Mouse (Mus musculus) CH12.LX (cell line): ENCODE results near the gene Trpv4. TPM values are rescaled to one million over a fixed set of nuclear protein-coding genes. Genes with fewer than 3 reads are reported as not detected.

Source experiments
- DNase-seq: peaks from one replicate; pipeline ENCODE4 v3.0.0-alpha.2; 2013; ENCODE audit errors: extremely low read depth
- H3K27ac ChIP-seq: 2 replicates; pipeline ENCODE4 v1.5.1; 2012; ENCODE audit warnings: low read depth, mild to moderate bottlenecking, control low read depth, moderate library complexity; ENCODE audit not compliant: insufficient read depth
- H3K27me3 ChIP-seq: replicated peaks from 2 replicates; pipeline ENCODE3; 2012; ENCODE audit warnings: inconsistent platforms
- H3K36me3 ChIP-seq, 2 experiments: replicated peaks in 1 of 2; 2 replicates each; pipeline versions ENCODE3 to v1.6.1; 2012; ENCODE audit warnings: inconsistent platforms in 1 of 2, low read length in 1 of 2, mild to moderate bottlenecking in 1 of 2, mixed read lengths in 1 of 2, moderate library complexity in 1 of 2; ENCODE audit not compliant: control insufficient read depth in 1 of 2, insufficient read depth in 1 of 2
- H3K4me1 ChIP-seq, 2 experiments: 2 replicates each; pipeline ENCODE4 v1.6.1; 2012; ENCODE audit warnings: inconsistent platforms in 1 of 2, moderate library complexity in 1 of 2; ENCODE audit not compliant: insufficient read depth in 2 of 2, control insufficient read depth in 1 of 2
- H3K4me2 ChIP-seq: 2 replicates; pipeline ENCODE4 v1.6.1; 2012; ENCODE audit warnings: low read depth, mild to moderate bottlenecking, control low read depth; ENCODE audit not compliant: poor library complexity, insufficient read depth, severe bottlenecking
- H3K4me3 ChIP-seq, 3 experiments: fragments of 150-350 bp in 1 of 3; sonication (generic) in 1 of 3; replicated peaks in 1 of 3; 2 replicates each; pipeline versions ENCODE3 to v1.5.1; 2011 to 2012; ENCODE audit warnings: low read depth in 2 of 3, low read length in 2 of 3, mild to moderate bottlenecking in 2 of 3, moderate library complexity in 2 of 3, control low read depth in 1 of 3, improper control_type of control experiment in 1 of 3, inconsistent platforms in 1 of 3, mixed read lengths in 1 of 3; ENCODE audit not compliant: poor library complexity in 1 of 3
- H3K79me2 ChIP-seq: replicated peaks from 2 replicates; pipeline ENCODE4 v1.6.1; 2012; ENCODE audit warnings: mild to moderate bottlenecking, moderate library complexity; ENCODE audit not compliant: control insufficient read depth, poor library complexity, insufficient read depth, severe bottlenecking; ENCODE audit errors: extremely low read depth
- H3K9ac ChIP-seq: 2 replicates; pipeline ENCODE4 v1.6.1; 2012; ENCODE audit warnings: low read depth, mild to moderate bottlenecking, control low read depth, moderate library complexity; ENCODE audit not compliant: insufficient read depth
- H3K9me3 ChIP-seq: replicated peaks from 2 replicates; pipeline ENCODE3; 2012; ENCODE audit warnings: low read length, inconsistent platforms, mixed read lengths
- CTCF ChIP-seq, 2 experiments: IDR thresholded peaks in 1 of 2; conservative IDR thresholded peaks in 1 of 2; 2 replicates each; pipeline ENCODE4 v1.5.1; 2011 to 2012; ENCODE audit warnings: low read depth in 2 of 2, low read length in 2 of 2, improper control_type of control experiment in 1 of 2, inconsistent platforms in 1 of 2, mild to moderate bottlenecking in 1 of 2, moderate library complexity in 1 of 2
- E2F4 ChIP-seq: IDR thresholded peaks from 2 replicates; pipeline ENCODE4 v1.6.1; 2011; ENCODE audit warnings: low read depth, low read length, improper control_type of control experiment; ENCODE audit not compliant: insufficient replicate concordance
- ELF1 ChIP-seq: IDR thresholded peaks from 2 replicates; pipeline ENCODE4 v1.6.1; 2014; ENCODE audit warnings: low read depth, mild to moderate bottlenecking, inconsistent platforms, low read length, improper control_type of control experiment
- EP300 ChIP-seq: IDR thresholded peaks from 2 replicates; pipeline ENCODE4 v1.6.1; 2011; ENCODE audit warnings: low read length, improper control_type of control experiment
- ETS1 ChIP-seq: conservative IDR thresholded peaks from 2 replicates; pipeline ENCODE4 v1.6.1; 2012; ENCODE audit warnings: low read depth, mild to moderate bottlenecking, inconsistent platforms, low read length, improper control_type of control experiment, moderate library complexity
- JUND ChIP-seq: conservative IDR thresholded peaks from 2 replicates; pipeline ENCODE4 v1.6.1; 2011; ENCODE audit warnings: low read depth, low read length, improper control_type of control experiment
- MAX ChIP-seq: IDR thresholded peaks from 2 replicates; pipeline ENCODE4 v1.6.1; 2011; ENCODE audit warnings: low read length, improper control_type of control experiment
- MAZ ChIP-seq: IDR thresholded peaks from 2 replicates; pipeline ENCODE4 v1.6.1; 2012; ENCODE audit warnings: low read depth, mild to moderate bottlenecking, inconsistent platforms, low read length, improper control_type of control experiment, moderate library complexity
- MXI1 ChIP-seq: IDR thresholded peaks from 2 replicates; pipeline ENCODE4 v1.6.1; 2011; ENCODE audit warnings: mild to moderate bottlenecking, low read depth, low read length, improper control_type of control experiment
- RAD21 ChIP-seq: IDR thresholded peaks from 2 replicates; pipeline ENCODE4 v1.6.1; 2011; ENCODE audit warnings: low read depth, mild to moderate bottlenecking, low read length, improper control_type of control experiment, moderate library complexity
- RCOR1 ChIP-seq: conservative IDR thresholded peaks from 2 replicates; pipeline ENCODE4 v1.6.1; 2012; ENCODE audit warnings: low read depth, mild to moderate bottlenecking, inconsistent platforms, low read length, improper control_type of control experiment
- SIN3A ChIP-seq: IDR thresholded peaks from 2 replicates; pipeline ENCODE4 v1.6.1; 2012; ENCODE audit warnings: low read length, improper control_type of control experiment, inconsistent platforms
- SMC3 ChIP-seq: IDR thresholded peaks from 2 replicates; pipeline ENCODE4 v1.6.1; 2011; ENCODE audit warnings: low read depth, low read length, improper control_type of control experiment
- UBTF ChIP-seq: IDR thresholded peaks from 2 replicates; pipeline ENCODE4 v1.6.1; 2012; ENCODE audit warnings: low read depth, mild to moderate bottlenecking, inconsistent platforms, low read length, improper control_type of control experiment, moderate library complexity
- ZC3H11A ChIP-seq: IDR thresholded peaks from 2 replicates; pipeline ENCODE4 v1.6.1; 2012; ENCODE audit warnings: low read depth, mild to moderate bottlenecking, inconsistent platforms, low read length, improper control_type of control experiment
- dilution Hi-C: fragments of 300-500 bp; cut with MboI; formaldehyde crosslinking; loops from 2 replicates; pipeline ENCODE4 v1.14.3; 2020; ENCODE audit warnings: low sequenced_read_pairs; ENCODE audit not compliant: extremely low pct_unique_long_range_greater_than_20kb, extremely low pct_ligation_motif_present
- in situ Hi-C: fragments of 300-500 bp; cut with MboI; formaldehyde crosslinking; loops from 3 replicates; pipeline ENCODE4 v1.14.3; 2019; ENCODE audit warnings: low sequenced_read_pairs, low pct_ligation_motif_present, low pct_unique_long_range_greater_than_20kb, mixed read lengths
- polyA plus RNA-seq: library from polyadenylated mRNA; unstranded; fragments of >175 nt; gene quantifications from 2 replicates; pipeline ENCODE4 v1.2.1, GENCODE M21; 2012; ENCODE audit warnings: low read depth; ENCODE audit not compliant: insufficient read length
- total RNA-seq, 2 experiments: library from RNA; depleted of rRNA; stranded (reverse); fragments of 300-350 nt in 1 of 2; fragments of >200 nt in 1 of 2; gene quantifications; 2 replicates each; pipeline ENCODE4 v1.2.3; 2012 to 2014

Trpv4 gene
- total and polyA plus RNA-seq, 3 experiments: 0.24 TPM; not detected in 2

GRCm38 (mm10) chr5:114636091-114636490, 22.1 kb downstream of the Trpv4 start:
- peaks cover 17% of the 10 kb centered on the region for H3K27me3 ChIP-seq
- no peak overlapping the region for H3K27ac ChIP-seq
- no peaks in the 10 kb centered on the region for H3K9me3 ChIP-seq
- H3K79me2 ChIP-seq: no peaks in the 10 kb centered on the region
- no peak for TF ChIP-seq MAX
- TF ChIP-seq ETS1: no peak
- no peak for TF ChIP-seq ZC3H11A
- TF ChIP-seq MAZ: no peak
- no peak for TF ChIP-seq RAD21
- TF ChIP-seq RCOR1: no peak
- TF ChIP-seq ELF1: no peak
- no peak for TF ChIP-seq EP300
- TF ChIP-seq E2F4: no peak
- no peak for TF ChIP-seq MXI1
- TF ChIP-seq CTCF (conservative IDR thresholded peaks at IDR 0.05 in 1 of 2, IDR thresholded peaks at IDR 0.05 in 1 of 2; ENCODE audit: low read depth in 2 of 2, low read length in 2 of 2): no peak
- TF ChIP-seq JUND: no peak
- no peak overlapping the region for H3K4me2 ChIP-seq
- H3K36me3 ChIP-seq: no peaks in the 10 kb centered on the region
- no peak for DNase-seq
- in situ Hi-C loops (no loop called here), dilution Hi-C loops (no loop called here)
- H3K4me3 ChIP-seq: no peak overlapping the region
- peaks cover 3 to 23% of the 10 kb centered on the region in 2 experiments; a peak in 3 of 4 replicates for H3K4me1 ChIP-seq
- H3K9ac ChIP-seq: no peak overlapping the region

- no peak overlapping the region for H3K4me2 ChIP-seq
- in situ Hi-C loops: loop anchor here (5.0 kb wide), 1 partner anchor 61 kb away; the partner anchor contains the start of gene Gltp
Observed at GRCm38 (mm10) chr5:114631336-114631735, 26.9 kb downstream of the Trpv4 start.

DNA sequence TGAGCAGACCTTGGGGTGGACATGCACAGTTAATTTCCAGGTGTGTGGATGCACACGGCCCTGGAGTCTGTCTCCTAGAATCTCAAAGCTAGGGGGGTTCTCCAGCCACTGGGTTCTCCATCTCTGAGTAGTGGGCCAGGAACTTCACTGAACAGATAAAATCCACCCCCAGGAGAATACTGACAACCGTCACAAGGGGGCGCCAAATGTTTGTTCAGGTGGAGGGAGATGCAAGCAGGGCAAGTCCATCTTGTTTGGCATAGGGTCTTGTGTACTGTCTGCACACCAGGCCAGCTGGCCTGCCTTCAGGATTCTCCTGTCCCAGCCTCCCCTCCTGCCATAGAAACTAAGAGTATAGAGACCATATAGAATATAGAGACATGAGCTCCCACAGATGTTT, 32.6 kb downstream of the Trpv4 start:
- no peak overlapping the region for H3K4me3 ChIP-seq
- in situ Hi-C loops (loop anchor here (5.0 kb wide), 1 partner anchor 37 kb away; no protein-coding TSS in a partner anchor), dilution Hi-C loops (no loop called here)
- 0 out of 4 replicates have a peak, but pooled peaks cover 2 to 5% of the 10 kb centered on the region in 2 experiments for H3K4me1 ChIP-seq
- no peak overlapping the region for H3K4me2 ChIP-seq
- peak; percentile 68 for DNase-seq
- H3K27me3 ChIP-seq: peaks cover 32% of the 10 kb centered on the region
- no peak overlapping the region for H3K9ac ChIP-seq
- H3K36me3 ChIP-seq: no peaks in the 10 kb centered on the region
- no peak overlapping the region for H3K27ac ChIP-seq
- TF ChIP-seq SIN3A (no peak), SMC3 (peak; percentile 71), UBTF (no peak), RAD21 (peak; percentile 70), CTCF (conservative IDR thresholded peaks at IDR 0.05 in 1 of 2, IDR thresholded peaks at IDR 0.05 in 1 of 2; ENCODE audit: low read depth in 2 of 2, low read length in 2 of 2) (peak; percentile 66 to 86), ZC3H11A (peak; percentile 15; the same call in 1 of the 2 replicates)
- no peaks in the 10 kb centered on the region for H3K9me3 ChIP-seq
- H3K79me2 ChIP-seq: no peaks in the 10 kb centered on the region

More at GRCm38 (mm10) chr5:114631336-114631735, 26.9 kb downstream of the Trpv4 start:
- no peaks in the 10 kb centered on the region for H3K9me3 ChIP-seq
- TF ChIP-seq SMC3: peak; percentile 43
- TF ChIP-seq ELF1: no peak
- TF ChIP-seq RAD21: peak; percentile 33
- peak; percentile 65 to 75 for TF ChIP-seq CTCF (conservative IDR thresholded peaks at IDR 0.05 in 1 of 2, IDR thresholded peaks at IDR 0.05 in 1 of 2; ENCODE audit: low read depth in 2 of 2, low read length in 2 of 2)
- no peak overlapping the region for H3K4me3 ChIP-seq
- peaks cover 4% of the 10 kb centered on the region for H3K27me3 ChIP-seq
- DNase-seq: peak; percentile 33
- H3K27ac ChIP-seq: no peak overlapping the region
- peaks cover 2 to 5% of the 10 kb centered on the region in 2 experiments; a peak in 1 of 4 replicates for H3K4me1 ChIP-seq
- no peaks in the 10 kb centered on the region for H3K79me2 ChIP-seq
- dilution Hi-C loops: no loop called here
- no peak overlapping the region for H3K9ac ChIP-seq
- H3K36me3 ChIP-seq: no peaks in the 10 kb centered on the region
